Mouse (Mus musculus): ENCODE data around the gene Ctsa. TPM values are rescaled to one million over a fixed set of nuclear protein-coding genes. Genes with fewer than 3 reads are reported as not detected.
"Not testable (repeated sequence)": the region's sequence is repeated elsewhere in the genome, so short reads cannot be mapped to it uniquely, and the experiment has no call there.

Ctsa gene
- polyA plus RNA-seq, 1 experiment, result 25.9 TPM

DNA sequence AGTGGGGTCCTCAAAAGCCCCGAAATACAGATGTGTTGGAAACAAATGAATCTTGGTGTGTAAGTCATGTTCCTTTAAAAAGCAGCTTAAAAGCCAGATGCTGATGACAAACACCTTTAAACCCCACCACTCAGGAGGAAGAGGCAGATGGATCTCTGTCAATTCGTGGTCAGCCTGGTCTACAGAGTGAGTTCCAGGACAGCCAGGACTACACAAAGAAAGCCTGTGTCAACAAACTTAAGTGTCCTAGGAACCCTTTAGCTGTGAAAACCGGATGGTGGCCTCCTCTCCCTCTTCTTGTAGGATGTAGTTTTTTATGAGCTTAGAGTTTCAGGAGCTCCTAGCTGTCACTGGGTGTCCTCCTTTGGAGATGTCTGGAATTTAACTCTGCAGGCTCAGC lies 40.9 kb downstream of the Ctsa start:
- no peak for TF ChIP-seq POLR2A (IDR thresholded peaks at IDR 0.05; ENCODE audit: control insufficient read depth, low read depth, low read length)
- no peak for TF ChIP-seq CTCF (IDR thresholded peaks at IDR 0.05; ENCODE audit: control insufficient read depth, insufficient read depth, insufficient replicate concordance, low read depth, low read length)
- Histone ChIP-seq H3K4me3 (ENCODE audit: control insufficient read depth, low read depth, low read length) (no peak overlapping the region), H3K27ac (ENCODE audit: control insufficient read depth, insufficient read depth, low read depth, low read length) (no peak overlapping the region)

DNA sequence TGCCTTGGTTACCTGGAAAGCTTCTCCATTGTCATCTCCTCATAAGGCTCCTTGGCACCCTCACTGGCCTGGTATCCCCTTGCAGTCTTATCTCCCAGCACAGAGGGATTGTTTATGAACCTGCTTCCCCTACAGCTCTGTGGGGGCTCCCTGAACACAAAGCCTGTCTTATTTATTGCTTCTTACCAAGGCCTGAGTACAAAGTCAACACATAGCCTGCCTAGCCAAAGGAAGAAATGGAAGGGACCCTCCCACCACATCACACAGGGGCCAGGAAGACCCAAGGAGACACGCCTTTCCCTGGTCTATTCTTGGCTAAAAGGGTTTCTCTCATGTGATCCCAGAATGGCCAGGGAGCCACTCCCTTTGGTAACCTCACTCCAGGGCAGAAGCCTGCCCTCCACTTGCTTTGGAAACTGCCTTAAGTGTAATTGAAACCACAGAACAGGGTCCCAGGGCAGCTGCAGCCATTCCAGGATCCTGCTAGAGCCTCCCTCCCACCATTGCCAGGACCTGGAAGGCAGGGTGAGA lies 41.6 kb downstream of the Ctsa start:
- Histone ChIP-seq H3K36me3 (ENCODE audit: control insufficient read depth, insufficient read depth, low read length) (no peaks in the 10 kb centered on the region), H3K4me1 (ENCODE audit: control insufficient read depth, insufficient read depth, low read length) (peaks cover 7% of the 10 kb centered on the region), H3K27ac (ENCODE audit: control insufficient read depth, insufficient read depth, low read depth, low read length) (no peak overlapping the region; the same call in 1 of the 2 replicates), H3K4me3 (ENCODE audit: control insufficient read depth, low read depth, low read length) (no peak overlapping the region), H3K27me3 (ENCODE audit: control insufficient read depth, insufficient read depth, low read length) (no peaks in the 10 kb centered on the region)
- TF ChIP-seq POLR2A (IDR thresholded peaks at IDR 0.05; ENCODE audit: control insufficient read depth, low read depth, low read length), result no peak
- TF ChIP-seq CTCF (IDR thresholded peaks at IDR 0.05; ENCODE audit: control insufficient read depth, insufficient read depth, insufficient replicate concordance, low read depth, low read length), result no peak

More for the DNA sequence above, 40.9 kb downstream of the Ctsa start:
- Histone ChIP-seq H3K27me3 (ENCODE audit: control insufficient read depth, insufficient read depth, low read length) (no peaks in the 10 kb centered on the region), H3K4me1 (ENCODE audit: control insufficient read depth, insufficient read depth, low read length) (peaks cover 5% of the 10 kb centered on the region), H3K36me3 (ENCODE audit: control insufficient read depth, insufficient read depth, low read length) (no peaks in the 10 kb centered on the region)

DNA sequence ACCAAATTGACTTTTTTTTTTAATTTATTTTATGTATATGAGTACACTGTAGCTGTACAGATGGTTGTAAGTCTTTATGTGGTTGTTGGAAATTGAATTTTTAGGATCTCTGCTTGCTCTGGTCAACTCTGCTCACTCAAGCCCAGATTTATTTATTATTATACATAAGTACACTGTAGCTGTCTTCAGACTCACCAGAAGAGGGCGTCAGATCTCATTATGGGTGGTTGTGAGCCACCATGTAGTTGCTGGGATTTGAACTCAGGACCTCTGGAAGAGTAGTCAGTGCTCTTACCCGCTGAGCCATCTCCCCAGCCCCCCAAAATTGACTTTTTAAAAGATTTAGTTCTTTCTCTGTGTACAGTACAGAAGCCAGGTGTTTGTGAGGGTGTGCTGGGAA lies 43.0 kb downstream of the Ctsa start:
- H3K4me3 ChIP-seq (ENCODE audit: control insufficient read depth, low read depth, low read length); H3K36me3 ChIP-seq (ENCODE audit: control insufficient read depth, insufficient read depth, low read length); H3K27me3 ChIP-seq (ENCODE audit: control insufficient read depth, insufficient read depth, low read length); H3K27ac ChIP-seq (ENCODE audit: control insufficient read depth, insufficient read depth, low read depth, low read length): not testable (repeated sequence)
- H3K4me1 ChIP-seq (ENCODE audit: control insufficient read depth, insufficient read depth, low read length), result peaks cover 13% of the 10 kb centered on the region

DNA sequence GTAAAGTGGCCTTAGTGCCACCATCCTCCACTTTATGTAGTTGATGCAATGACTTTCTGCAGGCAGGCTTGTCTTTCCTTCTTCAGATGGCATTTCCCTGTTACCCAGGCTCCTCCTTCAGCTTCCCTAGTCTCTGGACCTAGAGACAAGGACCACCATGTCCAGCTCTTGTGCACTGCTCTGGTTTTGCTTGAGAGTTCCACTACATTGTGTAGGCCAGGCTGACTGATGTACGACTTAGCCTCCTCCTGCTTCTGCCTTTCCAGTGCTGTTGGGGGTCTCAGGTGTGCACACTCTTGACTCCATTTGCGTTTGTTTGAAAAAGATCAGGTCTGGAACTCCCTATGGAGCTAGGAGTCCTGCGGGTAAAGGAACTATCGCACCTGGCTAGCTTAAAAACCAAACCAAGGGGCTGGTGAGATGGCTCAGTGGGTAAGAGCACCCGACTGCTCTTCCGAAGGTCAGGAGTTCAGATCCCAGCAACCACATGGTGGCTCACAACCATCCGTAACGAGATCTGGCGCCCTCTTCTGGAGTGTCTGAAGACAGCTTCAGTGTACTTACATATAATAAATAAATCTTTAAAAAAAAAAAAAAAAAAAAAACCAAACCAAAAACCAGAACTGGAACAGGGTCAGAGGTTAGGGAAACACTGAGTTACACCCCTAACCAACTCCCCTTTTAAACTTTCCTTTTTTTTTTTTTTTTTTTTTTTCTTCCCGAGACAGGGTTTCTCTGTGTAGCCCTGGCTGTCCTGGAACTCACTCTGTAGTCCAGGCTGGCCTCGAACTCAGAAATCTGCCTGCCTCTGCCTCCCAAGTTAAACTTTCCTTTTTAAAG lies 44.9 kb downstream of the Ctsa start:
- not testable (repeated sequence) for H3K27ac ChIP-seq (ENCODE audit: control insufficient read depth, insufficient read depth, low read depth, low read length); H3K4me3 ChIP-seq (ENCODE audit: control insufficient read depth, low read depth, low read length); H3K27me3 ChIP-seq (ENCODE audit: control insufficient read depth, insufficient read depth, low read length); H3K36me3 ChIP-seq (ENCODE audit: control insufficient read depth, insufficient read depth, low read length)
- H3K4me1 ChIP-seq (ENCODE audit: control insufficient read depth, insufficient read depth, low read length), result peaks cover 14% of the 10 kb centered on the region

DNA sequence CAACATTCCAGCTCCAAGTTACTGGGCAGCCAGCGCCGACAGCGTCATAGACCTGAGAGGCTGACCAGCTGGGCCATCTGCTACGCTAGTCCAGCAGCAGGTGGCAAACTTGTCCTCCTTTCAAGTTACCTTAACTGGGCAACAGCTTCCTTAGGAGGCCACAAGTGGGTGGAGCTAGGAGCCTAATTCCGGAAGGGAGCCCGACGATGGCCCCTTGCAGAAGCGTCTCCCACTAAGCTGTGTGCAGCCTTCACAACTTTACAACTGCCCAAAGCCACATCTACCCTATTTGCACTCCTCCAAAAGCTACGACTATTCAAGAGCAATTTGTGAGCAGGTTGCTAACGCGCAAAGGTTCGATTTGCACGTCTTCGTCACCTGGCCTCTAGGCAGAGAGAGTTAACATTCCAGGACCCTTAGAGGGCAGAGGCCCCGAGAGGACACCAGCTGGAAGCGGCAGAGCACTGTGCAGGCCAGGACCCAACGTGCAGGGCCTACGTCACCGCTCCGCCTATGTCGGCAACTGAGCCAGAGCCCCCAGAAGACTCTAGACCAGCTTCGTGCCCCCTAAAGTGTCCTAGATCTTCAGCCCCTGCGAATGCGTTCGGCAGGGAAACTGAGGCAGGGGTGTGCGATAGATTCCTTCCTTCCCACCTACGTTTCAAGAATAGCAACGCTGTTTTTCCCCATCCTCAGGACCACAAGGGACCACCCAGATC lies 46.0 kb downstream of the Ctsa start:
- H3K4me3 ChIP-seq (ENCODE audit: control insufficient read depth, low read depth, low read length), result peak overlapping the region; percentile 97
- peaks cover 14% of the 10 kb centered on the region for H3K4me1 ChIP-seq (ENCODE audit: control insufficient read depth, insufficient read depth, low read length)
- H3K27me3 ChIP-seq (ENCODE audit: control insufficient read depth, insufficient read depth, low read length), result no peaks in the 10 kb centered on the region
- no peaks in the 10 kb centered on the region for H3K36me3 ChIP-seq (ENCODE audit: control insufficient read depth, insufficient read depth, low read length)
- peak overlapping the region; percentile 90 for H3K27ac ChIP-seq (ENCODE audit: control insufficient read depth, insufficient read depth, low read depth, low read length)
- TF ChIP-seq POLR2A (IDR thresholded peaks at IDR 0.05; ENCODE audit: control insufficient read depth, low read depth, low read length), result no peak; the same call in 1 of the 2 replicates
- no peak for TF ChIP-seq CTCF (IDR thresholded peaks at IDR 0.05; ENCODE audit: control insufficient read depth, insufficient read depth, insufficient replicate concordance, low read depth, low read length)

DNA sequence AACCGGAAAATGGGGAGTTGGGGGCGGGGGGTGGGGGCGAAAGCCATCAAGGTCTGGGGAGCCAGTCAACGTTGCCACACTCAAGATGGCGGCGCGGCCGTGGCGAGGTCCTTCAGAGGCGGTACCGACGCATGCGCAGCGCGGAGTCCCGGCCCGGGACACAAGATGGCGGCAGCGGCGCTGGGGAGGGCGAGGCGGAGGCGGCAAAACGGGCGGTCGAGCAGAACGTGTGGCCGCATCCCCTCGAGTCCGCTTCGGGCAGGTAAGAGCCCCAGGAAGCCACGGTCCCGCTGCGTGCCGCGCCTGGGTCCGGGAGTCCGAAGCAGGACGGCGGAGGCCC lies 46.5 kb downstream of the Ctsa start, which contains the start of gene Pcif1:
Gene Pcif1 (plus strand): TSS at position 77 of the 340 bp plus-strand sequence.
- Histone ChIP-seq H3K4me1 (ENCODE audit: control insufficient read depth, insufficient read depth, low read length) (peaks cover 14% of the 10 kb centered on the region), H3K27ac (ENCODE audit: control insufficient read depth, insufficient read depth, low read depth, low read length) (peak within 1 kb of the TSS; percentile 100), H3K4me3 (ENCODE audit: control insufficient read depth, low read depth, low read length) (peak within 1 kb of the TSS; percentile 97), H3K36me3 (ENCODE audit: control insufficient read depth, insufficient read depth, low read length) (peaks cover under 1% of the 10 kb centered on the region; the same call in 1 of the 2 replicates), H3K27me3 (ENCODE audit: control insufficient read depth, insufficient read depth, low read length) (no peaks in the 10 kb centered on the region)
- no peak for TF ChIP-seq CTCF (IDR thresholded peaks at IDR 0.05; ENCODE audit: control insufficient read depth, insufficient read depth, insufficient replicate concordance, low read depth, low read length)
- TF ChIP-seq POLR2A (IDR thresholded peaks at IDR 0.05; ENCODE audit: control insufficient read depth, low read depth, low read length), result peak; percentile 90

DNA sequence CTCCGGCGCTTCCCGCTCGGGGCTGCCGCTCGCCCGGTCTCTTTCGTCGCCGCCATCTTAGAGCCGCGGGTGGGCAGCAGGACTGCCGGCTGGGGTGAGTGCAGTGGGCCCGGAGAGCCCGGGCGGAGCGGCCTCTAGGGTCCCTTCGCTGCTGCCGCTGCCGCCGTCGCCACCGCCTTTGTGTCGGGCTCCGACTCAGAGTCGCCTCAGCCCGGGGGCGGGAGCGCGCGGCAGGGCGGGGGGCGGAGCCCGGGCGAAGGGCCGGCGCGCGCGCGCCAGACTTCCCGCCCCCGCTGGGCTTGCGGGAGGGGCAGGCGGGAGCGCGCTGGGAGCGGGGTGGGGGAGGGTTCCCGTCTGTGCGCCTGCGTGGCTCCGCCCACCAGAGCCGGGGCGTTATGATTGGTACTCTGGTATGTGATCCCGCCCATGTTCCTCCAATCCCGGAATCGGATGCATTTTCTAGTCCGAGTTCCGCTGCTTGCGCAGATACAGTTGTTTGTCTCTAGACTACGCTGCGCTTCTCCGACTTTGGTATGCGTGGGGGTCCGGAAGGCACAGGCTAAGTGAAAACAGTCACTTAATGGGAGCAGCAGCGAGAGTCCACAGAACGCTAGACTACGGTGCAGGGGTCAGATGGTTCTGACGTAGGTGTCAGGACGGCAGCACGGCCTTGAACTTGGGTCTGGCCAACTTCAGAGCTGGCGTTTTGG lies 47.0 kb downstream of the Ctsa start:
- Histone ChIP-seq H3K27me3 (ENCODE audit: control insufficient read depth, insufficient read depth, low read length) (no peaks in the 10 kb centered on the region), H3K27ac (ENCODE audit: control insufficient read depth, insufficient read depth, low read depth, low read length) (peak overlapping the region; percentile 100), H3K36me3 (ENCODE audit: control insufficient read depth, insufficient read depth, low read length) (peaks cover 2% of the 10 kb centered on the region; the same call in 1 of the 2 replicates), H3K4me3 (ENCODE audit: control insufficient read depth, low read depth, low read length) (peak overlapping the region; percentile 97), H3K4me1 (ENCODE audit: control insufficient read depth, insufficient read depth, low read length) (peaks cover 14% of the 10 kb centered on the region)
- TF ChIP-seq CTCF (IDR thresholded peaks at IDR 0.05; ENCODE audit: control insufficient read depth, insufficient read depth, insufficient replicate concordance, low read depth, low read length), result no peak; the same call in 1 of the 2 replicates
- peak; percentile 87 for TF ChIP-seq POLR2A (IDR thresholded peaks at IDR 0.05; ENCODE audit: control insufficient read depth, low read depth, low read length)
